Mouse (Mus musculus) left cerebral cortex, adult 11 months (tissue): ENCODE data around the gene Arsa.
"Not testable (repeated sequence)": the region's sequence is repeated elsewhere in the genome, so short reads cannot be mapped to it uniquely, and the experiment has no call there.

ENCODE experiments used
- DNase-seq: peaks from one replicate; pipeline ENCODE4 v3.0.0; 2022; ENCODE audit warnings: low spot score

The Arsa gene

GRCm38 (mm10) chr15:89454857-89455256 is 22.4 kb downstream of the Arsa start:
- DNase-seq: no peak

- no peak for DNase-seq
Observed at GRCm38 (mm10) chr15:89453865-89454478, 23.3 kb downstream of the Arsa start, which contains the start of gene Mapk8ip2. Gene Mapk8ip2 (plus strand): TSS chr15:89453913.

GRCm38 (mm10) chr15:89452906-89453864 is 24.0 kb downstream of the Arsa start:
- DNase-seq: no peak

GRCm38 (mm10) chr15:89442486-89443070 is 34.6 kb downstream of the Arsa start:
- DNase-seq: no peak

GRCm38 (mm10) chr15:89435878-89436277 is 41.3 kb downstream of the Arsa start:
- DNase-seq: no peak

GRCm38 (mm10) chr15:89434136-89434535 is 43.1 kb downstream of the Arsa start:
- DNase-seq: no peak

GRCm38 (mm10) chr15:89432946-89433345 is 44.3 kb downstream of the Arsa start:
- DNase-seq: no peak

GRCm38 (mm10) chr15:89431806-89432205 is 45.4 kb downstream of the Arsa start:
- no peak for DNase-seq

- DNase-seq: no peak
Observed at GRCm38 (mm10) chr15:89431271-89431670, 46.0 kb downstream of the Arsa start.

- not testable (repeated sequence) for DNase-seq
Observed at GRCm38 (mm10) chr15:89430771-89431170, 46.5 kb downstream of the Arsa start.

GRCm38 (mm10) chr15:89430341-89430740 is 46.9 kb downstream of the Arsa start:
- no peak for DNase-seq

GRCm38 (mm10) chr15:89429352-89430221 is 47.6 kb downstream of the Arsa start, which contains the start of the genes C730034F03Rik, Gm44502 and Chkb:
Gene C730034F03Rik (plus strand): TSS chr15:89429589.
Gene Gm44502 (minus strand): TSS chr15:89429696.
Gene Chkb (minus strand): TSS chr15:89429908.
- DNase-seq: peak; percentile 94

GRCm38 (mm10) chr15:89428821-89429351 is 48.3 kb downstream of the Arsa start:
- DNase-seq: no peak

GRCm38 (mm10) chr15:89428136-89428790 is 49.0 kb downstream of the Arsa start:
- DNase-seq: no peak

GRCm38 (mm10) chr15:89426716-89427115 is 50.5 kb downstream of the Arsa start:
- DNase-seq: no peak

- DNase-seq: no peak
Observed at GRCm38 (mm10) chr15:89425711-89426121, 51.5 kb downstream of the Arsa start, which contains the start of gene Cpt1b. Gene Cpt1b (minus strand): TSS chr15:89425863.

- no peak for DNase-seq
Observed at GRCm38 (mm10) chr15:89424621-89425020, 52.6 kb downstream of the Arsa start.
